Mouse (Mus musculus): ENCODE data around the gene A930017K11Rik. TPM values are rescaled to one million over a fixed set of nuclear protein-coding genes. Genes with fewer than 3 reads are reported as not detected.

A930017K11Rik gene
- polyA plus RNA-seq, 1 experiment from 2014 or later = 0.08 TPM

DNA sequence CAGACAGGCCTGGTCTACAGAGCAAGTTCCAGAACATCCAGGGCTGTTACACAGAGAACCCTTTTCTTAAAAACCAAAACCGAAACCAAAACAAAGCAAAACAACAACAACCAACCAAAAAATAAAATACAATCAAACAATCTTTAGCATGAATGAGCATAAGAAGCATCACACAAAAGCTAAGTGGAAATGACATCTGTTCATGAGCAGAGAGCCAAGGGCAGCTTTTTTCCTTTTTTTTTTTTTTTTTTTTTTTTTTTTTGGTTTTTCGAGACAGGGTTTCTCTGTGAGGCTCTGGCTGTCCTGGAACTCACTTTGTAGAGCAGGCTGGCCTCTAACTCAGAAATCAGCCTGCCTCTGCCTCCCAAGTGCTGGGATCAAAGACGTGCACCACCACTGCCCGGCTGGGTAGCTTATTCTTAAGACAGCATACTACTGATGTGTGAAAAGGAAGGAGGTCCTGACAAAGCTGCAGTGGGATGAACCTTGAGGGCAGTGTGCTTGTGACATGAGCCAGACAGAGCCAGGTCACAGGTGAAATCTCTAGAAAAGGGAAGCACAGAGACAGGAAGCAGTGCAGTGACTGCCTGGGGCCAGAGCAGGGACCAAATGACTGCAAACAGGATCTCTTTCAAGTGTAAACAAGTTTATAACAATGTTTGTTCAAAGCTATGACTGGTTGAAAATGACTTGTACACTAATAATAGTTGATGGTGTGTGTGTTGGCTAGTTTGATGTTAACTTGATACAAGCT, 18.8 kb upstream of the A930017K11Rik start:
- Histone ChIP-seq H3K4me3 (replicated peaks) (no peak overlapping the region), H3K27ac (no peak overlapping the region), H3K36me3 (replicated peaks) (peaks cover 3% of the 10 kb centered on the region; the same call in 1 of the 2 replicates), H3K4me2 (no peak overlapping the region), H3K9ac (no peak overlapping the region), H3K9me3 (no peaks in the 10 kb centered on the region), H3K27me3 (no peaks in the 10 kb centered on the region), H3K4me1 (no peaks in the 10 kb centered on the region)
- no peak for ATAC-seq (ENCODE audit: low FRiP score)
- 89% methylated on average over 4 of the region's 4 CpGs for WGBS

- Histone ChIP-seq H3K36me3 (replicated peaks) (peaks cover 3% of the 10 kb centered on the region; the same call in 1 of the 2 replicates), H3K27ac (no peak overlapping the region), H3K4me1 (no peaks in the 10 kb centered on the region), H3K27me3 (no peaks in the 10 kb centered on the region), H3K4me3 (replicated peaks) (no peak overlapping the region), H3K4me2 (no peak overlapping the region), H3K9ac (no peak overlapping the region), H3K9me3 (no peaks in the 10 kb centered on the region)
- 95% methylated on average over 9 of the region's 9 CpGs for WGBS
- ATAC-seq (ENCODE audit: low FRiP score) = no peak
Measured at GRCm38 (mm10) chr17:25970448-25970847, 18.1 kb upstream of the A930017K11Rik start.

DNA sequence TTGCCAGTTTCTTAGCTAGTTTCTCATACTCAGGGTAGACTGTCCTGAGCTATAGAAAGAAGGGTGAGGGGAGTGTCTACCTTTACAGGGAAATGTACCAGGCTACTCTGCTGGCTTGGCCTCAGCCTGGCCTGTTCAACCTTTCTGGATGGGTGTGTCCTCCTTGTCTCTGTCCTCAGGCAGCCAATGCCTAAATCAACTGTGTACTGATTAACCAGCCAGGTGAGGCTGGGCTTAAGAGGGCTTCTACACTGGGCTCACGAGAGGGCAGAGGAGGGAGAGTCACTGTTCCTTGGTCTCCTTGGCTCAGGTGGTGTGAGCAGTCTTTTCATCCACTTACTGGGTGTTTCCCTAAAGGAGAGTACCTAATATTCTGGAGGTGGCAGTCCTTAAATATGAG, 15.8 kb upstream of the A930017K11Rik start:
- Histone ChIP-seq H3K4me1 (no peaks in the 10 kb centered on the region), H3K4me2 (no peak overlapping the region), H3K36me3 (replicated peaks) (peaks cover 18% of the 10 kb centered on the region), H3K9ac (no peak overlapping the region), H3K4me3 (replicated peaks) (no peak overlapping the region), H3K27me3 (no peaks in the 10 kb centered on the region), H3K9me3 (no peaks in the 10 kb centered on the region), H3K27ac (no peak overlapping the region)
- 84% methylated on average over 1 of the region's 1 CpGs for WGBS
- no peak for ATAC-seq (ENCODE audit: low FRiP score)

- ATAC-seq (ENCODE audit: low FRiP score) = no peak
- H3K27me3 ChIP-seq = no peaks in the 10 kb centered on the region
- H3K27ac ChIP-seq = no peak overlapping the region
- no peak overlapping the region for H3K4me3 ChIP-seq (replicated peaks)
- H3K9me3 ChIP-seq = no peaks in the 10 kb centered on the region
- no peak overlapping the region for H3K4me2 ChIP-seq
- peaks cover 24% of the 10 kb centered on the region for H3K36me3 ChIP-seq (replicated peaks)
- no peaks in the 10 kb centered on the region for H3K4me1 ChIP-seq
- WGBS = 85% methylated on average over 3 of the region's 3 CpGs
- H3K9ac ChIP-seq = no peak overlapping the region
Measured at GRCm38 (mm10) chr17:25967652-25968051, 15.3 kb upstream of the A930017K11Rik start.

DNA sequence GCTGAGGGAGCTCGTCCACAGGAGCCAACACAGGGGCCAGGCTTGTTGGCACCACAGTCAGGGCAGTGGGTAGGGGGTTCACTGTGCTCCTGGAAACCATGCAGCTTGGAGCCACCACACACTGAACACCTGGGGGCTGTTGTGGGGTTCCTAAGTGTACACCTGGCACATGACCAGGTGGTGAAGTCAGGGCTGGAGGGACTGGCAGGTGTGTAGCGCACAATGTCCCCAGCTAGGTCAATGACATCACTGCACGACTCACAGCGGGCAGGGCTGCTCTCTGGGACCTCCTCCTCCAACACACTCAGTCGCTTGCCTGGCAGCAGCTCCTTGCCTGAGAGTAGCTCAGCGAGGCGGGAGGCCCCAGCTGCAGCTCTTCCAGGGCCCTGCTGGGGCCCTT, 11.9 kb upstream of the A930017K11Rik start:
- Histone ChIP-seq H3K4me2 (no peak overlapping the region), H3K4me1 (no peaks in the 10 kb centered on the region), H3K4me3 (replicated peaks) (no peak overlapping the region), H3K36me3 (replicated peaks) (peaks cover 50% of the 10 kb centered on the region), H3K27ac (no peak overlapping the region), H3K9ac (no peak overlapping the region), H3K9me3 (no peaks in the 10 kb centered on the region), H3K27me3 (no peaks in the 10 kb centered on the region)
- WGBS = 91% methylated on average over 7 of the region's 7 CpGs
- no peak for ATAC-seq (ENCODE audit: low FRiP score)

GRCm38 (mm10) chr17:25962413-25962905, 10.1 kb upstream of the A930017K11Rik start:
- 90% methylated on average over 7 of the region's 7 CpGs for WGBS
- Histone ChIP-seq H3K9ac (no peak overlapping the region), H3K4me2 (no peak overlapping the region), H3K9me3 (no peaks in the 10 kb centered on the region), H3K4me3 (replicated peaks) (no peak overlapping the region), H3K27ac (no peak overlapping the region), H3K27me3 (no peaks in the 10 kb centered on the region), H3K4me1 (no peaks in the 10 kb centered on the region), H3K36me3 (replicated peaks) (peaks cover 62% of the 10 kb centered on the region)
- no peak for ATAC-seq (ENCODE audit: low FRiP score)

DNA sequence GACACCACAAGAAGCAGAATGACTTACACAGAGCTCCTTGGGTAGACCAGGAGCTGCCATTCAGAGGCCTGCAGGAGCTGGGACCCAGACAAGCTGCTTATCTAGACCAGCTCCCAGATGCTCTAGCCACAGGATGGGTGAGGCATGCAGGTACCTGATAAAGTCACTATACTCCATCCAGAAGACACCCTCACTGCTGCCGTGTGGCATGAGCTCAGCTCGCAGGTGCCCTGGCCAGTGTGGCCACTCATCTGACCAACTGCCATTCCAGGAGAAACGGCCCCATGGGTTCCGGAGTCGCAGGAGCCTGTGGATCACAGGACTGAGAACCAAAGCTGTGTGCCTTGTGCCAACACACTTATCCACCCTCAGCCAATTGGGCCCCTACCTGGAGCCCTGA, 9.2 kb upstream of the A930017K11Rik start:
- no peak for ATAC-seq (ENCODE audit: low FRiP score)
- no peaks in the 10 kb centered on the region for H3K27me3 ChIP-seq
- WGBS = 98% methylated on average over 5 of the region's 5 CpGs

DNA sequence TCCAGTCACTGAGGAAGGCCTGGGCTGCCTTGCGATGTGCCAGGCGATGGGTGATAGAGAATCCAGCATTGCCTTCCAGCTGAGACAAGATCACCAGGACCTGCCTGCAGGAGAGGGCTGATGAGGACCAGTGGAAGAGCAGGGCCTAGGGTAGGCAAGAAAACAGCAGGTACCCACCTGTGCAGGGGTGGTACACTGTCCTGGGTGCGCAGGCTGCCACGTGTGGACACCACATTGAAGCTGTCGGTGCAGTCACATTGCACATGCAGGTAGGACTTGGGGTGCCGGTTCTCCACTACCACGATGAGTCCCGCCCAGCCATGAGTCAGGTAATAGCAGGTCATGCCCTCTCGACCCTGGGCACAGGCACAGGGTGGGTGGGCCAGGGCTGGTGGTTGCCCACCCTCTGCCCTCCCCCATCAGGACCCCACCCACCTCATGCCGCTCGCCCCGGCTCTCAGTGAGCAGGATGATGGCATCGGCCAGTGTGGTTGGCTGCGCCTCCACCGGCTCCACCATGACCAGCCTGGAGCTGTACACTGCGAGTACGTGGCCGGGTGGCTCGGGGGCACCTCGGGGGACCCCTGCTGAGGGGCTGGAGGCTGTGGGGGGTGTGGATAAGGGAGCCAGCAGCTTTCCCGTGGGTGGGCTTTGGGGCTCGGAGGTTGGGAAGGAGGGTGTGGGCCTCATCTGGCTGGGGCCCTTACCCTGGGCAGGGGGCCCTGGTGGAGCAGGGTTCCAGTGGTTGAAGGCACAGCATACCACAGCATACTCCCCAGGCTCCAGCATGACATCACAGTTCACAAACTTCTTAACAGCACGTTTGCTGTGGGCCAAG, 7.5 kb upstream of the A930017K11Rik start:
- H3K9ac ChIP-seq = no peak overlapping the region
- ATAC-seq (ENCODE audit: low FRiP score) = no peak
- 93% methylated on average over 23 of the region's 23 CpGs for WGBS
- H3K36me3 ChIP-seq (replicated peaks) = peaks cover 62% of the 10 kb centered on the region
- no peaks in the 10 kb centered on the region for H3K9me3 ChIP-seq
- H3K4me2 ChIP-seq = no peak overlapping the region
- H3K4me1 ChIP-seq = no peaks in the 10 kb centered on the region
- no peak overlapping the region for H3K4me3 ChIP-seq (replicated peaks)
- no peak overlapping the region for H3K27ac ChIP-seq
- no peaks in the 10 kb centered on the region for H3K27me3 ChIP-seq

More for the DNA sequence above, 9.2 kb upstream of the A930017K11Rik start:
- Histone ChIP-seq H3K4me3 (replicated peaks) (no peak overlapping the region), H3K9ac (no peak overlapping the region), H3K9me3 (no peaks in the 10 kb centered on the region), H3K36me3 (replicated peaks) (peaks cover 65% of the 10 kb centered on the region), H3K4me1 (no peaks in the 10 kb centered on the region), H3K27ac (no peak overlapping the region), H3K4me2 (no peak overlapping the region)

- no peaks in the 10 kb centered on the region for H3K27me3 ChIP-seq
- H3K4me3 ChIP-seq (replicated peaks) = no peak overlapping the region
- no peaks in the 10 kb centered on the region for H3K9me3 ChIP-seq
- H3K27ac ChIP-seq = no peak overlapping the region
- no peaks in the 10 kb centered on the region for H3K4me1 ChIP-seq
- WGBS = 95% methylated on average over 11 of the region's 11 CpGs
- no peak overlapping the region for H3K4me2 ChIP-seq
- no peak overlapping the region for H3K9ac ChIP-seq
- H3K36me3 ChIP-seq (replicated peaks) = peaks cover 54% of the 10 kb centered on the region
- no peak for ATAC-seq (ENCODE audit: low FRiP score)
Measured at GRCm38 (mm10) chr17:25958771-25959494, 6.6 kb upstream of the A930017K11Rik start.

DNA sequence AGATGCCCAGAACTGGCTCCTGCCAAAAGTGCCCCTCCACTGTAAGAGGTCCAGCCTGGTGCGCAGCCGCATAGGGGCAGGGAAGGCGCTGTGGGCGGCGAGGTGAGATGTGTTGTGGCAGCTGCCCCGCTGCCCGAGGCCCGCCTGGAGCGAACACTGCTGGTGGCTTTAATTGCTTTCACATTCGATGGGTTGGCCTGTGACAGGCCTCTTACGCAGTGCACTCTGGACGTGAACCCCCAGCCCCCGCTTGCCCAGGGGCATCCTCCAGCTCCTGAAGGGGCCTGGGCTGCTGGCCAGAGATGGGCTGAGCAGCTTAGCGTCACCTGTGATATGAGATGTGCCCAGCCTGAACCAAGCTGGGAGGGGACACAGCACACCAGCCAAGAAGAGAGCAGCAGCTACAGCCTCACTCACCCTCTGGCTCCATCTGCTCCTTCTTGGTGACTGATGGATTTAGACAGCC, 5.3 kb upstream of the A930017K11Rik start:
- Histone ChIP-seq H3K27me3 (peaks cover 11% of the 10 kb centered on the region), H3K9ac (no peak overlapping the region), H3K27ac (no peak overlapping the region), H3K36me3 (replicated peaks) (peaks cover 41% of the 10 kb centered on the region), H3K4me3 (replicated peaks) (no peak overlapping the region), H3K4me1 (no peaks in the 10 kb centered on the region), H3K9me3 (no peaks in the 10 kb centered on the region), H3K4me2 (no peak overlapping the region)
- no peak for ATAC-seq (ENCODE audit: low FRiP score)
- 84% methylated on average over 14 of the region's 14 CpGs for WGBS

DNA sequence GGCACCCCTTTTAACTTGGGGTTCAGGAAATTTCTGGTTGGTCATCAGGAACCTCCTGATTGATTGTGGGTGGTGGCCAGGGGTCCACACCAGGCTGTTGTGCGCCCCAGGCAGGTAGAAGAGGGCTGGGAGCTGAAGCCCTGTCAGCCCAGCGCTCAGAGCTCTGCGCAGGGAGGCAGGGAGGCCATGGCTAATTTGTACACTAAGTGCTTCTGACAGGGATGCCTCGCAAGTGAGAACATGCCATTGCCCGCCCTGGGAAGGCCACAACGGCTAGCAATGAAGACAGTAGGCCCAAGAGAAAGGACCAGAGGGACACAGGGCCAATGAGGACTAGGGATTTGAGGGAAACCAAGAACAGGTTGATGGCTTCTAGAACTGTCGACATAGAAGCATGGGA, 4.3 kb upstream of the A930017K11Rik start:
- no peak overlapping the region for H3K27ac ChIP-seq
- H3K4me1 ChIP-seq = peaks cover 5% of the 10 kb centered on the region
- 87% methylated on average over 7 of the region's 7 CpGs for WGBS
- ATAC-seq (ENCODE audit: low FRiP score) = no peak
- H3K4me2 ChIP-seq = no peak overlapping the region
- H3K4me3 ChIP-seq (replicated peaks) = no peak overlapping the region
- no peak overlapping the region for H3K9ac ChIP-seq
- H3K27me3 ChIP-seq = peaks cover 21% of the 10 kb centered on the region
- peaks cover 37% of the 10 kb centered on the region for H3K36me3 ChIP-seq (replicated peaks)
- no peaks in the 10 kb centered on the region for H3K9me3 ChIP-seq

DNA sequence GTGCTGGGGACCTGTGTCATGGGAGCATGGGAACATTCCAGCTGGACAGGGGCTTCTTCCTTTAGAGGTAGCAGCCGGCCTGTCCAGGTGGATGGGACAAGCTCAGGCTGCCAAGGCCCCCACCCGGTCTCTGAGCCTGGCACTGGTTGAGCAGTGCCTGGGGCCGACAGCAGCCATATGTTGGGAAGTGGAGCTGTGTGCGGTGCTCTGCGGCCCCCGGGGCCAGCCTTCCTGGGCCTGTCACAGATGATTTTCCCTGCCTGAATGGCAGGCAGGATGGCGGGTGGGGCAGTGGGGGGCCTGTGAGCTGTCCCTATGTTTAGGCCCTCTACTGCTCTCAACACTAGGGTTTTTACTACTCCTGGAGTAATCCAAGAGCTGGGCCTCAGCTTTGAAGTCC, 3.8 kb upstream of the A930017K11Rik start:
- Histone ChIP-seq H3K4me3 (replicated peaks) (no peak overlapping the region), H3K9ac (no peak overlapping the region), H3K4me2 (no peak overlapping the region), H3K36me3 (replicated peaks) (peaks cover 34% of the 10 kb centered on the region), H3K27ac (no peak overlapping the region), H3K27me3 (peaks cover 26% of the 10 kb centered on the region), H3K4me1 (peaks cover 9% of the 10 kb centered on the region), H3K9me3 (no peaks in the 10 kb centered on the region)
- ATAC-seq (ENCODE audit: low FRiP score) = no peak
- WGBS = 82% methylated on average over 7 of the region's 7 CpGs
